Mouse (Mus musculus) myocyte (in vitro differentiated cells): Measurements from ENCODE around the gene Il1f8. TPM values are rescaled to one million over a fixed set of nuclear protein-coding genes. Genes with fewer than 3 reads are reported as not detected.

Source experiments
- H3K27me3 ChIP-seq: one replicate; pipeline ENCODE4 v1.6.1; 2011; ENCODE audit not compliant: control insufficient read depth, insufficient read depth, insufficient read length
- H3K36me3 ChIP-seq: one replicate; pipeline ENCODE4 v1.6.1; 2011; ENCODE audit not compliant: control insufficient read depth, insufficient read depth
- H3K4me2 ChIP-seq: one replicate; pipeline ENCODE4 v1.6.1; 2011; ENCODE audit warnings: low read depth, control low read depth
- H3K4me3 ChIP-seq: one replicate; pipeline ENCODE4 v1.5.1; 2011; ENCODE audit warnings: mild to moderate bottlenecking, control low read depth, moderate library complexity
- H3K79me2 ChIP-seq: one replicate; pipeline ENCODE4 v1.6.1; 2011; ENCODE audit not compliant: control insufficient read depth, insufficient read depth
- H3ac ChIP-seq: one replicate; pipeline ENCODE4 v1.6.1; 2011; ENCODE audit not compliant: control insufficient read depth, insufficient read length
- CEBPB ChIP-seq: IDR thresholded peaks from 2 replicates; pipeline ENCODE4 v1.6.1; 2011; ENCODE audit warnings: mild to moderate bottlenecking, moderate library complexity; ENCODE audit not compliant: poor library complexity, insufficient read depth, severe bottlenecking
- E2F4 ChIP-seq: IDR thresholded peaks from one replicate; pipeline ENCODE4 v1.6.1; 2011; ENCODE audit warnings: mild to moderate bottlenecking, control low read depth, moderate library complexity; ENCODE audit not compliant: insufficient read depth
- MAX ChIP-seq: IDR thresholded peaks from one replicate; pipeline ENCODE4 v1.6.1; 2011; ENCODE audit warnings: low read depth, mild to moderate bottlenecking, control low read depth
- MYOD1 ChIP-seq, 3 experiments: IDR thresholded peaks; one replicate each; pipeline ENCODE4 v1.6.1; 2011; ENCODE audit warnings: control low read depth in 2 of 3, low read depth in 2 of 3, mild to moderate bottlenecking in 2 of 3, moderate library complexity in 1 of 3; ENCODE audit not compliant: insufficient read length in 2 of 3, control insufficient read depth in 1 of 3
- MYOG ChIP-seq, 3 experiments: IDR thresholded peaks; one replicate each; pipeline ENCODE4 v1.6.1; 2011; ENCODE audit warnings: control low read depth in 2 of 3, low read depth in 2 of 3, mild to moderate bottlenecking in 2 of 3; ENCODE audit not compliant: insufficient read length in 2 of 3, control insufficient read depth in 1 of 3, insufficient read depth in 1 of 3
- POLR2A ChIP-seq: IDR thresholded peaks from one replicate; pipeline ENCODE4 v1.6.1; 2011; ENCODE audit warnings: low read depth, mild to moderate bottlenecking, control low read depth, moderate library complexity; ENCODE audit not compliant: insufficient read length
- POLR2AphosphoS2 ChIP-seq: IDR thresholded peaks from one replicate; pipeline ENCODE4 v1.6.1; 2011; ENCODE audit warnings: low read depth, control low read depth; ENCODE audit not compliant: insufficient read length
- REST ChIP-seq: IDR thresholded peaks from one replicate; pipeline ENCODE4 v1.6.1; 2011; ENCODE audit warnings: mild to moderate bottlenecking, control low read depth, moderate library complexity; ENCODE audit not compliant: insufficient read depth, insufficient read length
- SRF ChIP-seq: IDR thresholded peaks from one replicate; pipeline ENCODE4 v1.6.1; 2011; ENCODE audit warnings: low read depth; ENCODE audit not compliant: control insufficient read depth, insufficient read length
- TCF12 ChIP-seq: IDR thresholded peaks from one replicate; pipeline ENCODE4 v1.6.1; 2011; ENCODE audit warnings: mild to moderate bottlenecking, control low read depth; ENCODE audit not compliant: poor library complexity, insufficient read depth, severe bottlenecking
- TCF3 ChIP-seq: IDR thresholded peaks from one replicate; pipeline ENCODE4 v1.6.1; 2011; ENCODE audit warnings: low read depth, control low read depth; ENCODE audit not compliant: insufficient read length
- USF1 ChIP-seq: IDR thresholded peaks from one replicate; pipeline ENCODE4 v1.6.1; 2011; ENCODE audit warnings: low read depth, mild to moderate bottlenecking, control low read depth, moderate library complexity
- polyA plus RNA-seq: library from polyadenylated mRNA; unstranded; fragments of >200 nt; fragmentation: generic; extraction: Trizol; gene quantifications from one replicate; pipeline ENCODE4 v1.2.1, GENCODE M21; 2012; ENCODE audit warnings: missing spikeins

Il1f8 gene
- polyA plus RNA-seq, 1 experiment, result not detected

DNA sequence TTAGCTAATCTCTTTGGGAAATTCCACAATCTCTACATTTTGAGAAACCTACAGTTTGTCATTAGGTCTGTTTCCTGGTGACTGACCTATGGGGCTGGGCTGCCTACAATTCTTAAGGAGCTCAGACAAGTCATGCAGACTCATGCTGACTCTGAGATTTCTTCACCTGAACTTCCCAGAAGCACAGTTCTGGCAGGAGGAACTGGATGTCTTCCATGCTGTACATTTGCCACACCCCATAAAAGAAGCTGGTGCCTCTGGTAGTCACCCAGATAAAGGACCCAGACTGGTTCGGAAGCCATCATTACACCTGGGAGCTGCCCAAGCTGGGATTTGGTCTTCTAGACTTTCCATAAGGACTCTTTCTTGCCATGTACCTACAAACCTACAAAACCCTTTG, 33.2 kb downstream of the Il1f8 start, which contains the start of gene Il1f9:
Gene Il1f9, plus strand, starts transcription at position 301 of the 400 bp plus-strand sequence.
- Histone ChIP-seq H3K27me3 (no peaks in the 10 kb centered on the region), H3K36me3 (no peaks in the 10 kb centered on the region), H3ac (no peak within 1 kb of the TSS), H3K4me2 (no peak within 1 kb of the TSS), H3K4me3 (no peak within 1 kb of the TSS), H3K79me2 (no peaks in the 10 kb centered on the region)
- TF ChIP-seq CEBPB, result no peak
- TF ChIP-seq TCF3, result no peak
- TF ChIP-seq USF1, result no peak
- TF ChIP-seq E2F4, result no peak
- TF ChIP-seq TCF12, result no peak
- no peak for TF ChIP-seq SRF
- TF ChIP-seq REST, result no peak
- TF ChIP-seq MYOG (IDR thresholded peaks at IDR 0.05; ENCODE audit: control insufficient read depth in 1 of 3, insufficient read depth in 1 of 3, insufficient read length in 2 of 3, low read depth in 2 of 3), result no peak

DNA sequence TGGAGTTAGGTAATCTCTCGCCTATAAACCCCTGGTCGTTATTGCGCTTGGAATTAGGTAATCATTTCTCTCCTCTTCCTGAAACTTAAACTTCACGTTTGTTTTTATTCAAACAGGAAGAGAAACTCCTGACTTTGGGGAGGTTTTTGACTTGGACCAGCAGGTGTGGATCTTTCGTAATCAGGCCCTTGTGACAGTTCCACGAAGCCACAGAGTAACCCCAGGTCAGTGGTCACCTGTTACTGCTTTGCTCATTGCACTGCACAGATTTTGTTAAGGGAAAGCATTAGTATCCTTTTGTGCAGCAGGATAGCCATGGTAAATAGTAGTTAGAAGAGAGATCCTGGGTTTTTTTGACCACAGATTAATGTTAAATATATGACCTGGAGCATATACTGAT, 34.6 kb downstream of the Il1f8 start:
- TF ChIP-seq POLR2A (no peak), MYOG (IDR thresholded peaks at IDR 0.05; ENCODE audit: control insufficient read depth in 1 of 3, insufficient read depth in 1 of 3, insufficient read length in 2 of 3, low read depth in 2 of 3) (no peak), USF1 (no peak), SRF (no peak), TCF3 (no peak), TCF12 (no peak), POLR2AphosphoS2 (no peak), CEBPB (no peak), E2F4 (no peak), MAX (no peak), REST (no peak), MYOD1 (IDR thresholded peaks at IDR 0.05; ENCODE audit: control insufficient read depth in 1 of 3, insufficient read length in 2 of 3, low read depth in 2 of 3) (no peak)
- no peaks in the 10 kb centered on the region for H3K27me3 ChIP-seq
- H3ac ChIP-seq, result no peak overlapping the region
- no peak overlapping the region for H3K4me3 ChIP-seq
- no peak overlapping the region for H3K4me2 ChIP-seq
- H3K36me3 ChIP-seq, result no peaks in the 10 kb centered on the region
- no peaks in the 10 kb centered on the region for H3K79me2 ChIP-seq

- Histone ChIP-seq H3K4me3 (no peak overlapping the region), H3ac (no peak overlapping the region)
Measured at GRCm38 (mm10) chr2:24188189-24188588, 35.2 kb downstream of the Il1f8 start.

More at GRCm38 (mm10) chr2:24188189-24188588, 35.2 kb downstream of the Il1f8 start:
- no peak for TF ChIP-seq REST
- no peak for TF ChIP-seq MAX
- no peak for TF ChIP-seq USF1
- no peak for TF ChIP-seq MYOD1 (IDR thresholded peaks at IDR 0.05; ENCODE audit: control insufficient read depth in 1 of 3, insufficient read length in 2 of 3, low read depth in 2 of 3)
- no peak for TF ChIP-seq SRF
- TF ChIP-seq POLR2A, result no peak
- Histone ChIP-seq H3K36me3 (no peaks in the 10 kb centered on the region), H3K27me3 (no peaks in the 10 kb centered on the region), H3K4me2 (no peak overlapping the region), H3K79me2 (no peaks in the 10 kb centered on the region)

Other genes with a start within 250 kb of the Il1f8 start
- gene Hnmt, start 103.8 kb upstream of the Il1f8 start, polyA plus RNA-seq, result not detected
- gene Tbpl2, start 56.6 kb upstream of the Il1f8 start, polyA plus RNA-seq, result not detected
- not detected for gene Il1f9, start 33.3 kb downstream of the Il1f8 start, polyA plus RNA-seq
- gene Il1f6, start 62.3 kb downstream of the Il1f8 start, polyA plus RNA-seq, result not detected
- not detected for gene Il1f5, start 123.8 kb downstream of the Il1f8 start, polyA plus RNA-seq
- gene Il1f10, start 138.0 kb downstream of the Il1f8 start, polyA plus RNA-seq, result not detected
- 0.41 TPM for gene Il1rn, start 183.7 kb downstream of the Il1f8 start, polyA plus RNA-seq
- not detected for gene Psd4, start 214.4 kb downstream of the Il1f8 start, polyA plus RNA-seq